Mouse (Mus musculus) liver, embryonic 16.5 days (tissue): ENCODE results near the gene Myf6. TPM values are rescaled to one million over a fixed set of nuclear protein-coding genes. Genes with fewer than 3 reads are reported as not detected.

Experiments
- ATAC-seq: fragments of 200-750 bp; cut with Nextera tagmentation; 2 replicates; pipeline ENCODE4 v1.8.0; 2017; ENCODE audit warnings: low read depth, mild to moderate bottlenecking, moderate number of reproducible peaks, moderate library complexity
- H3K27ac ChIP-seq: fragments of 300-500 bp; sonication (generic); 2 replicates; pipeline ENCODE4 v1.5.1; 2014; ENCODE audit warnings: mild to moderate bottlenecking, low read length
- H3K27me3 ChIP-seq: fragments of 300-500 bp; sonication (generic); 2 replicates; pipeline ENCODE4 v1.6.1; 2014; ENCODE audit warnings: low read depth, low read length, mixed read lengths; ENCODE audit not compliant: control insufficient read depth, insufficient read depth
- H3K36me3 ChIP-seq: fragments of 300-500 bp; sonication (generic); 2 replicates; pipeline ENCODE4 v1.6.1; 2014; ENCODE audit warnings: mild to moderate bottlenecking; ENCODE audit not compliant: control insufficient read depth, insufficient read depth
- H3K4me1 ChIP-seq: fragments of 300-500 bp; sonication (generic); 2 replicates; pipeline ENCODE4 v1.6.1; 2014; ENCODE audit warnings: low read depth, low read length, mixed read lengths; ENCODE audit not compliant: control insufficient read depth
- H3K4me2 ChIP-seq: fragments of 300-500 bp; sonication (generic); 2 replicates; pipeline ENCODE4 v1.6.1; 2014; ENCODE audit warnings: low read depth, low read length, mixed read lengths
- H3K4me3 ChIP-seq: fragments of 300-500 bp; sonication (generic); 2 replicates; pipeline ENCODE4 v1.5.1; 2014; ENCODE audit warnings: low read depth, mild to moderate bottlenecking, low read length
- H3K9ac ChIP-seq: fragments of 300-500 bp; sonication (generic); 2 replicates; pipeline ENCODE4 v1.6.1; 2014; ENCODE audit warnings: low read depth, low read length
- H3K9me3 ChIP-seq: fragments of 300-500 bp; sonication (generic); replicated peaks from 2 replicates; pipeline ENCODE4 v1.6.1; 2016; ENCODE audit warnings: low read length; ENCODE audit not compliant: control insufficient read depth
- WGBS: fragments of 180-500 bp; shearing (Covaris S2); extraction: QIAGEN DNeasy Blood & Tissue Kit; methylation state at CpG from one replicate; pipeline ENCODE4 v1.1.7; 2014; ENCODE audit not compliant: insufficient replicate concordance; 5-methylcytosine and 5-hydroxymethylcytosine counted together
- polyA plus RNA-seq: library from polyadenylated mRNA; unstranded; fragments of >200 nt; fragmentation: Nextera tagmentation; extraction: Ambion mirVana; gene quantifications from 2 replicates; pipeline ENCODE4 v1.2.1, GENCODE M21; 2015

The Myf6 gene
- polyA plus RNA-seq, 1 experiment from 2014 or later: 1.4 TPM

DNA sequence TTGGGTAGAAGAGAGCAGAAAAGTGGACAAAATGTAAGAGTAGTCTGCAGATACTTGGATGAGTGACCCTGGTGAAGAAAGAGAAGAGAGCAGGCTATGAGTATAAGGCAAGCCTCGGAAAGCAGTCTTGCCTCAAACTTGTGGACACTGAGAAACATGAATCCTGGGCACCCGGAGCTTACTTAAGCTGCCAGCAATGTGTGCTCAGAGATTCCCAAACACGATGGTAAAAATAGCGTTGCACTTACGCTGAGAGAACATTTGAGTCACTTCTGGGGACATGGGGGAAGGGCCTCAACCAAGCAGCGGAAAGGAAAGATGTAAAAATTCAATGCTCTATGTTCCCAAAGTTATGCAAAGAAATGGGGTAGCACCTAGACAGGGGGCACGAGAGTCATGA is 5.1 kb upstream of the Myf6 start:
- ATAC-seq: no peak
- no peak overlapping the region for H3K27ac ChIP-seq
- H3K4me1 ChIP-seq: no peaks in the 10 kb centered on the region
- H3K9ac ChIP-seq: no peak overlapping the region
- no peak overlapping the region for H3K4me3 ChIP-seq
- 57% methylated on average over 7 of the region's 7 CpGs for WGBS
- H3K36me3 ChIP-seq: no peaks in the 10 kb centered on the region
- H3K4me2 ChIP-seq: no peak overlapping the region
- no peaks in the 10 kb centered on the region for H3K9me3 ChIP-seq
- H3K27me3 ChIP-seq: no peaks in the 10 kb centered on the region

DNA sequence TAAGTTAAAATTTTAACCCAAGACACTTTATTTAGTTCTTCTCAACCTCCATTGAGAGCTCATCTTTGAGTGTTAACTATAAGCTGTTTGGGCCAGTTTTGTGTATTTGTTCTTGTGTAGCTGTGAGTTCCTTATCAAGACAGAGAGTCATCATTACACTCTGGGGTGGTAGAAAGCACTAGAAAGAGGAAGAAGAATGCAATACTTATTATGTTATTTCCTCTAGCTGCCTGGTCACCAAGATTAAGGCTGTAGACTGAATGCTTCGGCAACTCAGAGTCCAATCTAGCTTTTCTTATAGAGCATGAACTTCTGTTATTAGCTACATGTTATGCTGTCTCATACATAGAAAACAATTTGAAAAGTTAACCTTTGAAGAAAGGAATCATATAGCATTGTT is 1.9 kb upstream of the Myf6 start:
- ATAC-seq: no peak
- no peaks in the 10 kb centered on the region for H3K9me3 ChIP-seq
- no peak overlapping the region for H3K27ac ChIP-seq
- no peaks in the 10 kb centered on the region for H3K4me1 ChIP-seq
- H3K4me2 ChIP-seq: no peak overlapping the region
- H3K27me3 ChIP-seq: no peaks in the 10 kb centered on the region
- WGBS: 18% methylated on average over 1 of the region's 1 CpGs
- no peaks in the 10 kb centered on the region for H3K36me3 ChIP-seq
- no peak overlapping the region for H3K4me3 ChIP-seq
- no peak overlapping the region for H3K9ac ChIP-seq

DNA sequence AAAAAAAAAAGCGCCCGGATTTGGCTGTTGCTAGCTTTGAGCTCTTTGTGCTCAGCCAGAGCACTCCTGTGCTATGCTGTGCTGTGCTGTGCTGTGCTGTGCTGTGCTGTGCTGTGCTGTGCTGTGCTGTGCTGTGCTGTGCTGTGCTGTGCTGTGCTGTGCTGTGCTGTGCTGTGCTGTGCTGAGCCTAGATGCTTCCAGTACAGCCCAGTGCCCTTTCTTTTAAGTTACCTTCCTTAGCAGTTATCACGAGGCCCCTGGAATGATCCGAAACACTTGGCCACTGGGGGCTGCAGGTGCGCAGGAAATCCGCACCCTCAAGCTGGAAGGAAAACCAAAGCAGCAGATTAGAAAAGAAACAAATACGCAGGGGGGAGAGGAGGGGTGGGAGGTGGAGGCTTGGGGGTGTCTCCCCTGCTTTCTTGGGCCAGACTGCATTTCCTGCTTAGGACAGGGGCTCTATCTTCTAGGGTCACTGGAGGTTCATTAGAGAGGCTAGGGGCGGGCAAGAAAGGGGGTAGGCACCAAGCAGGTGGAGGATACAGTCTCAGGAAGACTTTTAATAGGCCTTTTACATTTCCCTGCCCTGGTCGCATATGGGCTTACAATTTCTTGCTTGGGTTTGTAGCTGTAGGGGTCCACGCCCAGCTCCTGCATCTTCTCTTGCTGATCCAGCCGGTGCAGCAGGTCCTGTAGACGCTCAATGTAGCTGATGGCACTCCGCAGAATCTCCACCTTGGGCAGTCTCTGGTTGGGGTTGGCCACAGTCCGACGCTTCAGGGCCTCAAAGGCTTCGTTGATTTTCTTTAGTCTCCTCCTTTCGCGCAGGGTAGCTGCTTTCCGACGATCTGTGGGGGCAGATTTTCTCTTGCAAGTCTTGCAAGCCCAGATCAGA is 710 bp downstream of the Myf6 start:
- 36% methylated on average over 20 of the region's 20 CpGs for WGBS
- H3K4me2 ChIP-seq: no peak overlapping the region
- no peaks in the 10 kb centered on the region for H3K4me1 ChIP-seq
- no peak overlapping the region for H3K9ac ChIP-seq
- H3K27ac ChIP-seq: no peak overlapping the region
- no peaks in the 10 kb centered on the region for H3K9me3 ChIP-seq
- no peak overlapping the region for H3K4me3 ChIP-seq
- H3K36me3 ChIP-seq: no peaks in the 10 kb centered on the region
- no peak for ATAC-seq
- H3K27me3 ChIP-seq: no peaks in the 10 kb centered on the region

DNA sequence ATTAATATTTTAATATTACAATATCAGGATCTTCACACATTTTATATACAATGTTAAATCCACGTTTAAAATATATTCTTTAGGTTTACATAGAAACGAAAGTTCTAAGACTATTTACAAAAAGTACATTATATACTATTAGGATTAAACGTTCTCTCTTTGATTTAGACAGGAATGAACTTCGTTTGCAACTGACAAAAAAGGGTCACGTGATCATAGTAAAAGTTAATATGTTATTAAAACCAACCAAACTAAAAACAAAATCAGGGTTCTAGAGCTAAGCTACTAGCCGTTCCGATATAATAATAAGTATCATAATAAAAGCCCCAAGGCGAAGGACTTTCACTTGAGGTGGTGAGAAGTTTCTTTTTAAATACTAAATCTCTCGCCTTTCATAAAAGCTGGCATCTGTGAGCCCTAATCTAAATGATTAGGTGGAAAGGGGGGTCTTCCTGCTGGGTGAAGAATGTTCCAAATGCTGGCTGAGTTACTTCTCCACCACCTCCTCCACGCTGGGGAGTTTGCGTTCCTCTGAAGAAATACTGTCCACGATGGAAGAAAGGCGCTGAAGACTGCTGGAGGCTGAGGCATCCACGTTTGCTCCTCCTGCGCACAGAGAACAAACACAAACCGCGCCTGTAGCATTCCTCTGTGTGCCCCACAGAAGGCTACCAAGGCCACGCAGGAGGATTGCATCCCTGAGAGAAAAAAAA is 1.5 kb downstream of the Myf6 start:
- no peaks in the 10 kb centered on the region for H3K9me3 ChIP-seq
- no peak overlapping the region for H3K4me2 ChIP-seq
- no peak overlapping the region for H3K4me3 ChIP-seq
- no peaks in the 10 kb centered on the region for H3K27me3 ChIP-seq
- no peak for ATAC-seq
- no peak overlapping the region for H3K27ac ChIP-seq
- no peak overlapping the region for H3K9ac ChIP-seq
- WGBS: 37% methylated on average over 18 of the region's 18 CpGs
- no peaks in the 10 kb centered on the region for H3K4me1 ChIP-seq
- no peaks in the 10 kb centered on the region for H3K36me3 ChIP-seq

DNA sequence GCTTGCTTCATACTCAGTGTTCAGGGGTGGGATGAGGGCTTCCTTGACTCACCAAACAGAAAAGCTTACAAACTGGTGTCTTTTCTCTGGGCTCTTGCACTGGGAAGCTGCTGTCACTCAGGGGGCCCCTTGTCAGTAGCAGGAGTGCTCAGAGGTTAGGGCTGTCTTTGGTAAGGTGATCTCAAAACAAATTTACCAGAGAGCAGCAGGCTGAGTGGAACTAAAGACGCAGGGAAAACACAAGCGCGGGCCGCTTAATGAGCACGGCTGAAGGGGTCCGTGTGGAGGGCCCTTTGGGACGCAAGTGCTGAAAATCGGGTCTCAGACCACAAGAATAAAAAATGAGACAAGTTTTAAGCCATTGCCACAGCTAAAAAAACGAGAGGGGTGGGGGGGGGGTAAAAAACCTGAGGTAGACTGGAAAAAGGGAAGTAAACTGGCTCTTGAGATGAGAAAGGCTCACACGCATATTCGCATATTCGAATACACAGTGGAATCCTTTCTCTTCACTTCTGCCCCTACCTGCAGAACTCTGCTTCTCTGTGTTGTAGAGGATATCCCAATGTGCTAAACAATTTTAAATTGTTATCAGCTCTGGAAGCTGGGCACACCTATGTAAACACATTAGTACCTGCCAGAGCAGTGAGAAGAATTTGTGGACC is 5.8 kb downstream of the Myf6 start:
- H3K9me3 ChIP-seq: no peaks in the 10 kb centered on the region
- H3K36me3 ChIP-seq: no peaks in the 10 kb centered on the region
- H3K27ac ChIP-seq: no peak overlapping the region
- no peak for ATAC-seq
- H3K4me1 ChIP-seq: no peaks in the 10 kb centered on the region
- H3K4me2 ChIP-seq: no peak overlapping the region
- H3K4me3 ChIP-seq: no peak overlapping the region
- 11% methylated on average over 12 of the region's 12 CpGs for WGBS
- H3K9ac ChIP-seq: no peak overlapping the region
- H3K27me3 ChIP-seq: no peaks in the 10 kb centered on the region

DNA sequence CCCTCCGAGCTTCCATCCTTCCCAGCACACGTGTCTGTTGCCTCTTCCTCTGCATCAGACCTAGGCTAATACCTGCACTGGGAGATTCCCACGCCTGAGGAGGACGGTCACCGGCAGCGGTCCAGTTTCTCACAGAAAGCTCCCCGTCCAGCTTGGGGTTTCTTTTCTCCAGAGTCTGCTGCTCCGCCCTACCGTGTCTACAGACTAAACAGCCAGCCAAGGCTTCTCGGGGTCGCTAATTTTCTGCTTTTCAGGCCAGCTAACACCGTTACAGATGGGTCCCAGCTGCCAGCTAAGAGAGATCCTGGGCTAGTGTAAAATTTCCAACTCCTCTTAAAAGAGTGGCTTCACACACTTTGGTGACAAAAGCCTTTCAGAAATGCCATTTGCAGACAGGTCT is 7.8 kb downstream of the Myf6 start:
- 46% methylated on average over 12 of the region's 12 CpGs for WGBS
- ATAC-seq: no peak
- no peak overlapping the region for H3K9ac ChIP-seq
- H3K4me2 ChIP-seq: no peak overlapping the region
- H3K27ac ChIP-seq: no peak overlapping the region
- H3K4me3 ChIP-seq: no peak overlapping the region
- no peaks in the 10 kb centered on the region for H3K27me3 ChIP-seq
- H3K36me3 ChIP-seq: no peaks in the 10 kb centered on the region
- H3K9me3 ChIP-seq: no peaks in the 10 kb centered on the region
- no peaks in the 10 kb centered on the region for H3K4me1 ChIP-seq

DNA sequence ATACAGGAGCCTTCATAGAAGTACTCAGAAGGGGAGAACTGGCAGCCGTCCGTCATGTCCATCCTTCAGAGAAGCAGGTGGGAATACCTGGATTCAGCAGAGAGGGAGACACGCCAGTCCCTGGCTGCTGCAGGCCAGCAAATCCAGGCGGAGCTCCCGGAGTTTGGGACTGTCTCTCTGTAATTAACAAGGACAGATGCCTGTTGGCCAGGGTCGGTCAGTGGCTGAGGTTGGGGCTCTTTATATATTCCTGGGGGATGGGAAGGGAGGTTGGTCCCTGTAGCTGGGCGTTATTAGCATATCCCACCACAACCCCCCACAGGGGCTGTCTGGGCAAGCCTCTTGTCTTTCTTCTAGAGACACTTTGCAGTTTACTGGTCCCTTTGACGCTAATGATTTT is 8.7 kb downstream of the Myf6 start, which contains the start of gene Myf5:
Myf5 (minus strand) TSS at position 265 of the 400 bp plus-strand sequence.
- Histone ChIP-seq H3K9ac (no peak within 1 kb of the TSS), H3K4me1 (no peaks in the 10 kb centered on the region), H3K9me3 (no peaks in the 10 kb centered on the region), H3K4me2 (no peak within 1 kb of the TSS), H3K4me3 (no peak within 1 kb of the TSS), H3K27me3 (no peaks in the 10 kb centered on the region), H3K36me3 (no peaks in the 10 kb centered on the region), H3K27ac (no peak within 1 kb of the TSS)
- no peak for ATAC-seq
- 55% methylated on average over 8 of the region's 8 CpGs for WGBS

DNA sequence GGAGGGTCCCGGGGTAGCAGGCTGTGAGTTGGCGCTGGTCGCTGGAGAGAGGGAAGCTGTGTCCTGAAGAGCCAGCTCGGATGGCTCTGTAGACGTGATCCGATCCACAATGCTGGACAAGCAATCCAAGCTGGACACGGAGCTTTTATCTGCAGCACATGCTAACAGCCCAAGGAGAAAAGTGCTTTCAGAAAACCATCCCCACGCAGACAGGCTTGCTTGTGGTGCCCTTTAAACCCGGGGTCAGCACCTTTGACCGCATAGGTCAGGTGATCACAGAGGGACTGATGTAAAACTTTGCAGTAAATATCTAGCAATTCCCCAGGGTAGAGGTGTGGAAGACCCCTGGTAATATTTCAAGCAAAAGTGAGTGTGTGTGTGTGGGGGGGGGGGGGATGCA is 10.5 kb downstream of the Myf6 start:
- Histone ChIP-seq H3K27me3 (no peaks in the 10 kb centered on the region), H3K4me1 (no peaks in the 10 kb centered on the region), H3K9me3 (no peaks in the 10 kb centered on the region), H3K9ac (no peak overlapping the region), H3K4me2 (no peak overlapping the region), H3K36me3 (no peaks in the 10 kb centered on the region), H3K4me3 (no peak overlapping the region), H3K27ac (no peak overlapping the region)
- ATAC-seq: no peak
- WGBS: 77% methylated on average over 10 of the region's 10 CpGs

DNA sequence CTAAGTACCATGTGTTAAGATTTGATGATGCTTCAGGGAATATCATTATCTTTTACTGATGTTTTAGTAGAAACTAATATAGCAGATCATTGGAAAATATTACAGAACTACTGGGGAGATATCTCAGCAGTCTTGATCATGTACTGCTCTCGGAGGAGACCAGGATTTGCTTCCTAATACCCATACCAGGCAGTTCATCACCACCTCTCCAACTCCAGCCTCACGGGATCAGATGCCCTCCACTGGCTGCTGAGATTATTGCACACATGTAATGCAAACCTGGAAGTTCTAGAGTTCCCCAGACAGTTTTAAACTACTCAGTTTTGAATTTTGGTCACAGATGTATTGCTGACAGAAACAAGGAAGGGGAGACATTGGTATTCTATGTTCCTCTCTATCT is 21.0 kb downstream of the Myf6 start:
- Histone ChIP-seq H3K4me2 (no peak overlapping the region), H3K9me3 (no peaks in the 10 kb centered on the region), H3K4me3 (no peak overlapping the region), H3K9ac (no peak overlapping the region), H3K27ac (no peak overlapping the region), H3K4me1 (no peaks in the 10 kb centered on the region), H3K27me3 (no peaks in the 10 kb centered on the region), H3K36me3 (no peaks in the 10 kb centered on the region)
- 39% methylated on average over 2 of the region's 2 CpGs for WGBS
- no peak for ATAC-seq
